Mouse (Mus musculus) embryo, embryonic 11 days (tissue): ENCODE data around the gene Mpv17l2.
A peak's percentile ranks its signal among the peaks of the same experiment; 100 is the strongest.

ENCODE experiments used
- DNase-seq: peaks from one replicate; pipeline ENCODE4 v3.0.0-alpha.2; 2015

Mpv17l2 gene

DNA sequence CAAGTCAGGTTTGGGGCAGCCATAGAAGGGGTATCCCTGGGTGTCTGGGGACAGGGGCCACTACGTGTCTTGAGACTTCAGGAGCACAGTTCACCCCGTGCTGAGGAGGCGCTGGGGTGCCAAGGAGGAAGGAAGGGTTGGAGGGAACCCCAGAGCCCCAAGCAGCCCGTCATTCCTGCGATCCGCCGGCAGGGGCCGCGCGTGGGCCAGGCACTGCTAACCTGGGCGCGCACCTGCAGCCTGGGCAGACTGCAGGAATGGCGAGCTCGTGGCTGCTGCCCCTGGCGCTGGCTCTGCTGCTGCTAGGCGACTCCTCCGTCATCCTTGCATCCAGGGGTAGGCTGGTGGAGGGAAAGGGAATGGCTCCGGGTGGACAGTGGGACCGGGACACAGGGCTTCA is 42.4 kb downstream of the Mpv17l2 start, which contains the start of gene Gm3336:
TSS of gene Gm3336 (plus strand) at position 247 of the 400 bp plus-strand sequence.
- DNase-seq = peak; percentile 62

DNA sequence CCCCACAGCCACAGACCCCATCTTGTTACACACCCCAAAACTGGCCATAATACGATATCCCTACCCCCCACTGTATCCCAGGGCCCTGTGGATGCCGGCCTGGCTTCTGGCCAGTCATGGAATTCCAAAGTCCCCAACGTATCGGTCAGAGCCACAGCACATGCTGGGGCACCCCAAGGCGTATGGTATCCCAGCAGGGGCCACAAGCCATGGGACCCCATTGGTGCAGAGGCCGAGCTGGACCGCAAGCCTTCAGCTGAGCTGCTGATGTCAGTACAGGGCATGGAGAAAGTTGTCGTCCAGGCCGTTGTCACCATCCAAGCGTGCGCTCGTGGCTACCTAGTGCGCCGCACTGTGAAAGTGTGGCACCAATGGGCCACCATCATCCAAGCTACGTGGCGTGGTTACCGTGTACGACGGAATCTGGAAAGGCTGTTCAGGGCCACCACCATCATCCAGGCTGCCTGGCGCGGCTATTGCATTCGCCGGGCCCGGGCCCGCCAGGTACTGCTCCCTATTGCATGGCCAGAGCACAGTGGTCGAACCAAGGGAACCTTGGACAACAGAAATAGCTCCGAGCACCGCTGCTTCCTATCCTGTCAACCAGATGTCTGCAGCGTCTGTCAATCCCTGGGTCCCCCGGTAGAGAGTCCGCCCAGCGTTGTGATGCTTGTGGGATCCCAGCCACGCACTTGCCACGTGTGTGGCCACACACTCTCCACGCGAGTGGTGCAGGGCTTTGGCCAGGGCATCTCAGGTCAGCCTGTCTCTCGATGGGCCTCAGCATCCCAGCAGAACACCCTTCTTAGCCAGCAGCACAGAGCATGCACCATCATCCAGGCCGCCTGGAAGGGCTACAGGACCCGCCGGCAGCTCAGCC is 44.0 kb downstream of the Mpv17l2 start:
- DNase-seq = no peak

DNA sequence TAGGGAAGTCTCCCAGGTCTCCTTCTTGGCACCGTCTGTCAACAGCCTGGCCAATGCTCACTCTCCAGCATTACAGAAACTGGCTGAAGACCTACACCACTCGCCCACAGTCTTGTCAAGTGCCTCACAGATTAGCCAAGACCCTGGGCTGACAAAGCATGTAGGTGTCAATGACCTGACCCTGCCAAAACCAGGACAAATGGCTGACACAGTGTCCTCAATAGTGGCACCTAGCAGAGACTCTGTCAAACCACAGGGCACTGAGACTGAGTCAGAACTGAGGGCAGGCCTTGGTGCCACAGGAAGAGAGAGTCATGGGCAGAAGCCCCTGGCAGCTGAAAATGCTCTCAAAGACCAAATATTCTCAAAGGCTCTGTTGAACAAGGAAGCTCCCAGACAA is 45.7 kb downstream of the Mpv17l2 start:
- DNase-seq = no peak

DNA sequence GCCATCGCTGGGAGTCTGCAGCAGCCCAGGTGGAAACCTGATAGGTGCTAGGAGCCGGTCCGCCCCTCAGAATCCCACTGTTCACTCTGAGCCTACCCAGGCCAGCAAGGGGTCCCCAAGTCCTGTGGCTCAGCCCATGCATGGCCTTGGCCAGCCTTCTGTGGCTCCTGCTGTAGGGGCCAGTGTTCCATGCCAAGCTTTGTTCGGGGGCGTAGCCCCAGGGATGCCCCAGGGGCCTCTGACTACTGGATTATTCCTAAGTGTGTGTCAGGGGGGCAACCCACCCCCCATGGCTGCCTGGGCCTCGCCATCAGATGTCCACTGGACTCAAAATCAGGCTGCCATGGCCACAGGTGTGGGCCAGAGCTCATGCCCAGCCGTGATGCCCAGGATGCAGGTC is 46.8 kb downstream of the Mpv17l2 start:
- no peak for DNase-seq

- no peak for DNase-seq
Observed at GRCm38 (mm10) chr8:70711041-70711440, 49.7 kb downstream of the Mpv17l2 start.

GRCm38 (mm10) chr8:70710296-70710695 is 50.5 kb downstream of the Mpv17l2 start:
- no peak for DNase-seq

DNA sequence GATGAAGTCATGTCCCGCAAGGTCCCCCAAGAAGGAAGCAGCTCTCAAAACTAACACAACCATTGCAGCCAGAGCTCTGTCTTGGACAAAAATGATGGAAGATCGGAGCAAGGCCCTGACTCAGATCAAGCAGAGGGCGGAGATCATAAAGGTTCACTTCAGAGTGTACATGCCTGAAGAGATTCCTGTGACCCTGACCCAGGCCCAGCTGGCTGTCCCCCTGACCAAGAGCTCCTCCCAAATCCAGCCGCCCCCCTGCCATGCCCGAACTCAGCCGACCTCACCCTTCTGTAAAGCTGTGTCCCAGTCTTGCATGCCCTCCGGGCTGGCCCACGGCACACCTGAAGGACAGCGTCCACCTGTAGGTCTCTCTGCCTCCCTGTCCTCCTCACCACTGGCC is 51.0 kb downstream of the Mpv17l2 start:
- no peak for DNase-seq
